Comparison of ENCODE assay signal across 18 mouse cellular contexts in the genomic region with DNA sequence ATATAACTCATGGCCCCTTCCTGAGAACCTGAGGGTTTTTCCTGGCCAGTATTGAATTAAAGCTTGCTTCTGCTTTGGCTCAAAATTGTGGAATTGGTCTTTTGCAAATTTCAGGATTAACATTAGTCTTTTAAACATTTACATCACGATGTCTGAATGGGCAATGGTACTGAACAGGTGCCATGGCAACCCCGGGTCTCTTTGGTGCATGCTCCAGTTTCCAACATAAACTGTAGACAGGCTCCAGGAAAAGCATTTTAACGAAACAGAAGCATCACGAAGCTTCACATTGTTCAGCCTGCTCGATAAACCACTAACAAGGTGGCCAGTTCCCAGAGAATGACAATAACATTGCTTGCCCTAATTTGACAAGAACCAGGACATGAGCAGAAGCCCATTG.
DNase-seq lines count a peak whose midpoint lies in the region; ATAC-seq and TF ChIP-seq lines count a peak whose summit lies in the region.
"Had no signal": no experiment of that assay in that cellular context is flagged by ENCODE, and none has a peak within 500 bp of the region (broad histone marks: within the 10 kb centered on the region; RNA-seq: fewer than 3 reads in every experiment).

No protein-coding gene starts in this region.

- no peak overlapping the region for H3K4me2 ChIP-seq in hindbrain, postnatal 0 days (ENCODE audit: low read depth, low read length)
- no peak overlapping the region for H3K4me2 ChIP-seq in hindbrain, embryonic 11.5 days (replicated peaks; ENCODE audit: low read depth, low read length)
- H3K4me2 ChIP-seq in embryonic facial prominence, embryonic 15.5 days (replicated peaks) = no peak overlapping the region
- H3K4me2 ChIP-seq: forebrain, embryonic 12.5 days; heart, embryonic 11.5 days; heart, embryonic 15.5 days; hindbrain, embryonic 13.5 days; intestine, embryonic 15.5 days had no signal

- H3K4me3 ChIP-seq in gastrocnemius, adult 2 months = no peak overlapping the region
- no peak overlapping the region for H3K4me3 ChIP-seq in hindbrain, postnatal 0 days (ENCODE audit: low read length)
- H3K4me3 ChIP-seq in hindbrain, embryonic 11.5 days (ENCODE audit: low read depth, low read length) = no peak overlapping the region
- no peak overlapping the region for H3K4me3 ChIP-seq in embryonic facial prominence, embryonic 15.5 days (replicated peaks)
- H3K4me3 ChIP-seq: forebrain, embryonic 12.5 days; heart, embryonic 15.5 days; hindbrain, embryonic 13.5 days; intestine, embryonic 15.5 days had no signal

- no peak for TF ChIP-seq CTCF in gastrocnemius, adult 2 months (IDR thresholded peaks at IDR 0.05)
- no peak for TF ChIP-seq CTCF in hindbrain, postnatal 0 days (IDR thresholded peaks at IDR 0.05; ENCODE audit: low read depth)

- no peaks in the 10 kb centered on the region for H3K27me3 ChIP-seq in hindbrain, postnatal 0 days (ENCODE audit: insufficient read depth, low read length)
- no peaks in the 10 kb centered on the region for H3K27me3 ChIP-seq in hindbrain, embryonic 11.5 days (ENCODE audit: control insufficient read depth, insufficient read depth, low read length)
- no peaks in the 10 kb centered on the region for H3K27me3 ChIP-seq in embryonic facial prominence, embryonic 15.5 days
- H3K27me3 ChIP-seq: CH12.LX; forebrain, embryonic 12.5 days; heart, embryonic 15.5 days; hindbrain, embryonic 13.5 days; intestine, embryonic 15.5 days had no signal

- no peak overlapping the region for H3K9ac ChIP-seq in hindbrain, postnatal 0 days (replicated peaks; ENCODE audit: low read length)
- no peak overlapping the region for H3K9ac ChIP-seq in hindbrain, embryonic 11.5 days (ENCODE audit: low read depth, low read length)
- H3K9ac ChIP-seq in embryonic facial prominence, embryonic 15.5 days = no peak overlapping the region
- H3K9ac ChIP-seq: forebrain, embryonic 12.5 days; heart, embryonic 15.5 days; hindbrain, embryonic 13.5 days; intestine, embryonic 15.5 days had no signal

- DNase-seq in gastrocnemius, adult 2 months = no peak
- no peak for DNase-seq in gastrocnemius, postnatal 14 days
- DNase-seq in hindbrain, postnatal 0 days (ENCODE audit: low spot score) = peak; percentile 38
- no peak for DNase-seq in hindbrain, embryonic 11.5 days (ENCODE audit: low spot score)
- peak; percentile 60 to 75 for DNase-seq in right cerebral cortex, postnatal 10 days (ENCODE audit: low spot score in 2 of 2)
- no peak for DNase-seq in right cerebral cortex, postnatal 36 days (ENCODE audit: low spot score in 2 of 2)
- DNase-seq: adrenal gland, adult 2 months; adrenal gland, postnatal 36 days; cerebellum, adult 2 months; gastrocnemius, postnatal 25 days had no signal

- WGBS in hindbrain, postnatal 0 days = 45% methylated on average over 5 of the region's 5 CpGs
- 76% methylated on average over 5 of the region's 5 CpGs for WGBS in hindbrain, embryonic 11.5 days
- WGBS in embryonic facial prominence, embryonic 15.5 days = 66% methylated on average over 5 of the region's 5 CpGs

- no peak; the same call in 1 of the 2 replicates for ATAC-seq in hindbrain, postnatal 0 days
- no peak for ATAC-seq in hindbrain, embryonic 11.5 days (ENCODE audit: low FRiP score)
- ATAC-seq in embryonic facial prominence, embryonic 15.5 days (ENCODE audit: insufficient number of reproducible peaks, low FRiP score, low TSS enrichment, low read depth) = no peak
- ATAC-seq: forebrain, embryonic 16.5 days; intestine, embryonic 15.5 days had no signal

- H3K4me1 ChIP-seq in hindbrain, postnatal 0 days (ENCODE audit: insufficient read depth, low read length) = no peaks in the 10 kb centered on the region
- H3K4me1 ChIP-seq in hindbrain, embryonic 11.5 days (replicated peaks; ENCODE audit: control insufficient read depth, insufficient read depth, low read length) = no peaks in the 10 kb centered on the region
- no peaks in the 10 kb centered on the region for H3K4me1 ChIP-seq in embryonic facial prominence, embryonic 15.5 days
- H3K4me1 ChIP-seq: hindbrain, embryonic 13.5 days; intestine, embryonic 15.5 days had no signal

- H3K27ac ChIP-seq in gastrocnemius, adult 2 months = peak overlapping the region; percentile 59
- H3K27ac ChIP-seq in hindbrain, postnatal 0 days = no peak overlapping the region
- no peak overlapping the region for H3K27ac ChIP-seq in hindbrain, embryonic 11.5 days (ENCODE audit: low read depth, low read length)
- H3K27ac ChIP-seq in embryonic facial prominence, embryonic 15.5 days (replicated peaks) = 0 out of 2 replicates have a peak overlapping the region, but pooled peaks have one; percentile 34
- H3K27ac ChIP-seq: forebrain, embryonic 12.5 days; heart, embryonic 15.5 days; hindbrain, embryonic 13.5 days; intestine, embryonic 15.5 days had no signal

- H3K9me3 ChIP-seq in hindbrain, postnatal 0 days (ENCODE audit: low read length) = no peaks in the 10 kb centered on the region
- H3K9me3 ChIP-seq in hindbrain, embryonic 11.5 days (ENCODE audit: control insufficient read depth, low read length) = no peaks in the 10 kb centered on the region
- H3K9me3 ChIP-seq in embryonic facial prominence, embryonic 15.5 days (replicated peaks) = no peaks in the 10 kb centered on the region
- H3K9me3 ChIP-seq: forebrain, embryonic 12.5 days; heart, embryonic 15.5 days; hindbrain, embryonic 13.5 days; intestine, embryonic 15.5 days had no signal

- intact Hi-C loops in gastrocnemius, adult 2 months (cut with DNase I) = no loop called here
- intact Hi-C loops in gastrocnemius, postnatal 14 days (cut with DNase I; ENCODE audit: low total_unique reads) = no loop called here

- H3K36me3 ChIP-seq in hindbrain, postnatal 0 days (ENCODE audit: insufficient read depth, low read length) = no peaks in the 10 kb centered on the region
- H3K36me3 ChIP-seq in hindbrain, embryonic 11.5 days (ENCODE audit: control insufficient read depth, insufficient read depth, low read length) = no peaks in the 10 kb centered on the region
- H3K36me3 ChIP-seq in embryonic facial prominence, embryonic 15.5 days = no peaks in the 10 kb centered on the region
- H3K36me3 ChIP-seq: forebrain, embryonic 12.5 days; heart, embryonic 15.5 days; hindbrain, embryonic 13.5 days; intestine, embryonic 15.5 days had no signal

Comparison
In these comparisons a context has a peak if more than half of its experiments do, and no peak if none do; other contexts are left out.
1. DNase-seq: peak in hindbrain, postnatal 0 days (single experiment) and right cerebral cortex, postnatal 10 days (2 of 2); none in gastrocnemius, adult 2 months (single experiment), gastrocnemius, postnatal 14 days (single experiment), hindbrain, embryonic 11.5 days (single experiment) and right cerebral cortex, postnatal 36 days (0 of 2).
2. H3K27ac ChIP-seq: peak in gastrocnemius, adult 2 months (single experiment) and embryonic facial prominence, embryonic 15.5 days (single experiment); none in hindbrain, postnatal 0 days (single experiment) and hindbrain, embryonic 11.5 days (single experiment).